Mouse (Mus musculus): ENCODE measurements at regions not wholly inside any gene's neighbourhood (a gene's known extent, or its start where the extent isn't known, plus 50 kb on each side); places are given as distances from the start of the nearest gene placed in this dataset.

DNA sequence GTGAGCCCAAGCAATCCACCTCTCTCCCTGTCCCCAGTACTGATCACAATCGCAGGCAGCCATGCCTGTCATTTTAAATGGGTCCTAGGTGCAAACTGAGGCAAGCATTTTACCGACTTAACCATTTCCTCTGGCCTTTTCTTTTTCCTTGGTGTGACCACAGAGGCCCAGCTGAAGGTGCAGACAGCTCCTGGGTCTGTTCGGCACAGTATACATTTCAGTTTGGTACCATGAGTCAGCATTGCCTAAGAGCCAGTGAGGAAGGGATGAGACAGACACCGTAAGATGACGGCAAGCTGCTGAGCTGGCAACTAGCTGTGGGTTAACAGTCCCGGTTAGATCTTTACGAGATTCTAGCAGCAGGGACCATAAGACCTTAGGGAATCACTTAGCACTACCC lies 61.6 kb upstream of the Eed start:
- TF ChIP-seq CTCF (IDR thresholded peaks at IDR 0.05; ENCODE audit: borderline replicate concordance, insufficient read depth, low read length) (no peak), POLR2A (IDR thresholded peaks at IDR 0.05; ENCODE audit: low read depth, low read length) (no peak)
